Mouse (Mus musculus): ENCODE measurements around the gene Nars2. TPM values are rescaled to one million over a fixed set of nuclear protein-coding genes. Genes with fewer than 3 reads are reported as not detected.
A peak's percentile ranks its signal among the peaks of the same experiment; 100 is the strongest.

The Nars2 gene
- total and polyA plus RNA-seq, 3 experiments = 4.1 to 18.9 (median 17.5) TPM

GRCm38 (mm10) chr7:96975914-96976313 is 24.6 kb downstream of the Nars2 start:
- intact Hi-C loops (cut with DNase I) = loop anchor here (10.0 kb wide), 1 partner anchor 599 kb away; the partner anchor contains the start of genes Aamdc and Rsf1
- peaks cover 3% of the 10 kb centered on the region; the same call in 1 of the 2 replicates for H3K4me1 ChIP-seq (ENCODE audit: control insufficient read depth, insufficient read depth, low read length)
- WGBS = 47% methylated on average over 5 of the region's 5 CpGs
- no peak overlapping the region for H3K4me3 ChIP-seq
- H3K27ac ChIP-seq = no peak overlapping the region
- no peaks in the 10 kb centered on the region for H3K36me3 ChIP-seq (ENCODE audit: control insufficient read depth, insufficient read depth, low read length)
- H3K27me3 ChIP-seq (ENCODE audit: control insufficient read depth, insufficient read depth, low read length) = no peaks in the 10 kb centered on the region
- no peak for DNase-seq
- H3K79me2 ChIP-seq (replicated peaks; ENCODE audit: control insufficient read depth, insufficient read depth, low read length) = no peaks in the 10 kb centered on the region
- no peak overlapping the region for H3K9ac ChIP-seq (ENCODE audit: low read depth, low read length)
- 0 out of 2 replicates have a peak, but pooled peaks have one; percentile 20 for TF ChIP-seq EP300 (IDR thresholded peaks at IDR 0.05; ENCODE audit: insufficient read depth, low read depth, low read length)
- no peak for TF ChIP-seq CTCF (IDR thresholded peaks at IDR 0.05)

- no peak for DNase-seq
- Histone ChIP-seq H3K9ac (ENCODE audit: low read depth, low read length) (no peak overlapping the region), H3K4me3 (no peak overlapping the region), H3K27ac (no peak overlapping the region), H3K79me2 (replicated peaks; ENCODE audit: control insufficient read depth, insufficient read depth, low read length) (no peaks in the 10 kb centered on the region), H3K27me3 (ENCODE audit: control insufficient read depth, insufficient read depth, low read length) (no peaks in the 10 kb centered on the region), H3K4me1 (ENCODE audit: control insufficient read depth, insufficient read depth, low read length) (peaks cover 3% of the 10 kb centered on the region; the same call in 1 of the 2 replicates), H3K36me3 (ENCODE audit: control insufficient read depth, insufficient read depth, low read length) (no peaks in the 10 kb centered on the region)
- no peak for TF ChIP-seq EP300 (IDR thresholded peaks at IDR 0.05; ENCODE audit: insufficient read depth, low read depth, low read length)
- 55% methylated on average over 1 of the region's 1 CpGs for WGBS
- intact Hi-C loops (cut with DNase I) = loop anchor here (10.0 kb wide), 1 partner anchor 598 kb away; the partner anchor contains the start of genes Aamdc and Rsf1
Measured at GRCm38 (mm10) chr7:96977209-96977608, 25.9 kb downstream of the Nars2 start.

- no peak overlapping the region for H3K4me3 ChIP-seq
Measured at GRCm38 (mm10) chr7:96981366-96981765, 30.1 kb downstream of the Nars2 start.

GRCm38 (mm10) chr7:96983660-96984347 is 32.5 kb downstream of the Nars2 start:
- H3K27ac ChIP-seq = peak overlapping the region; percentile 46
- H3K4me1 ChIP-seq (ENCODE audit: control insufficient read depth, insufficient read depth, low read length) = peaks cover 9% of the 10 kb centered on the region
- H3K36me3 ChIP-seq (ENCODE audit: control insufficient read depth, insufficient read depth, low read length) = peaks cover 5% of the 10 kb centered on the region
- DNase-seq = peak in 1 of 2 experiments; percentile 13
- no peaks in the 10 kb centered on the region for H3K27me3 ChIP-seq (ENCODE audit: control insufficient read depth, insufficient read depth, low read length)
- TF ChIP-seq POLR2A (IDR thresholded peaks at IDR 0.05; ENCODE audit: insufficient read depth, low read depth, low read length) (no peak), CTCF (IDR thresholded peaks at IDR 0.05) (no peak), EP300 (IDR thresholded peaks at IDR 0.05; ENCODE audit: insufficient read depth, low read depth, low read length) (no peak)
- H3K9ac ChIP-seq (ENCODE audit: low read depth, low read length) = no peak overlapping the region
- H3K4me3 ChIP-seq = no peak overlapping the region
- WGBS = 29% methylated on average over 7 of the region's 7 CpGs
- H3K79me2 ChIP-seq (replicated peaks; ENCODE audit: control insufficient read depth, insufficient read depth, low read length) = no peaks in the 10 kb centered on the region
- intact Hi-C loops (cut with DNase I) = no loop called here

More at GRCm38 (mm10) chr7:96981366-96981765, 30.1 kb downstream of the Nars2 start:
- H3K79me2 ChIP-seq (replicated peaks; ENCODE audit: control insufficient read depth, insufficient read depth, low read length) = no peaks in the 10 kb centered on the region
- DNase-seq = no peak
- H3K27ac ChIP-seq = no peak overlapping the region
- H3K9ac ChIP-seq (ENCODE audit: low read depth, low read length) = no peak overlapping the region
- peaks cover 3% of the 10 kb centered on the region for H3K36me3 ChIP-seq (ENCODE audit: control insufficient read depth, insufficient read depth, low read length)
- TF ChIP-seq CTCF (IDR thresholded peaks at IDR 0.05) (no peak), EP300 (IDR thresholded peaks at IDR 0.05; ENCODE audit: insufficient read depth, low read depth, low read length) (no peak), POLR2A (IDR thresholded peaks at IDR 0.05; ENCODE audit: insufficient read depth, low read depth, low read length) (no peak)
- WGBS = 93% methylated on average over 2 of the region's 2 CpGs
- H3K27me3 ChIP-seq (ENCODE audit: control insufficient read depth, insufficient read depth, low read length) = no peaks in the 10 kb centered on the region
- H3K4me1 ChIP-seq (ENCODE audit: control insufficient read depth, insufficient read depth, low read length) = peaks cover 7% of the 10 kb centered on the region
- intact Hi-C loops (cut with DNase I) = no loop called here

GRCm38 (mm10) chr7:96985798-96986197 is 34.5 kb downstream of the Nars2 start:
- peaks cover 5% of the 10 kb centered on the region for H3K36me3 ChIP-seq (ENCODE audit: control insufficient read depth, insufficient read depth, low read length)
- DNase-seq = peak; percentile 55 to 69
- peaks cover 9% of the 10 kb centered on the region for H3K4me1 ChIP-seq (ENCODE audit: control insufficient read depth, insufficient read depth, low read length)
- H3K27ac ChIP-seq = peak overlapping the region; percentile 72
- WGBS = 1% methylated on average over 8 of the region's 8 CpGs
- H3K27me3 ChIP-seq (ENCODE audit: control insufficient read depth, insufficient read depth, low read length) = no peaks in the 10 kb centered on the region
- H3K79me2 ChIP-seq (replicated peaks; ENCODE audit: control insufficient read depth, insufficient read depth, low read length) = no peaks in the 10 kb centered on the region
- intact Hi-C loops (cut with DNase I) = loop anchor here (1.0 kb wide), 1 partner anchor 15 kb away; no protein-coding TSS in a partner anchor
- peak overlapping the region; percentile 21 for H3K4me3 ChIP-seq
- TF ChIP-seq POLR2A (IDR thresholded peaks at IDR 0.05; ENCODE audit: insufficient read depth, low read depth, low read length) (peak; percentile 47), EP300 (IDR thresholded peaks at IDR 0.05; ENCODE audit: insufficient read depth, low read depth, low read length) (0 out of 2 replicates have a peak, but pooled peaks have one; percentile 34), CTCF (IDR thresholded peaks at IDR 0.05) (no peak)
- H3K9ac ChIP-seq (ENCODE audit: low read depth, low read length) = peak overlapping the region; percentile 56

- peak overlapping the region; percentile 72 for H3K27ac ChIP-seq
- peaks cover 5% of the 10 kb centered on the region for H3K36me3 ChIP-seq (ENCODE audit: control insufficient read depth, insufficient read depth, low read length)
- no peaks in the 10 kb centered on the region for H3K79me2 ChIP-seq (replicated peaks; ENCODE audit: control insufficient read depth, insufficient read depth, low read length)
- no peak for TF ChIP-seq POLR2A (IDR thresholded peaks at IDR 0.05; ENCODE audit: insufficient read depth, low read depth, low read length)
- no peak for TF ChIP-seq EP300 (IDR thresholded peaks at IDR 0.05; ENCODE audit: insufficient read depth, low read depth, low read length)
- no peak for TF ChIP-seq CTCF (IDR thresholded peaks at IDR 0.05)
- no peak overlapping the region for H3K9ac ChIP-seq (ENCODE audit: low read depth, low read length)
- H3K4me3 ChIP-seq = no peak overlapping the region
- WGBS = 72% methylated on average over 9 of the region's 9 CpGs
- intact Hi-C loops (cut with DNase I) = no loop called here
- H3K4me1 ChIP-seq (ENCODE audit: control insufficient read depth, insufficient read depth, low read length) = peaks cover 9% of the 10 kb centered on the region
- DNase-seq = no peak
- H3K27me3 ChIP-seq (ENCODE audit: control insufficient read depth, insufficient read depth, low read length) = no peaks in the 10 kb centered on the region
Measured at GRCm38 (mm10) chr7:96986795-96987445, 35.6 kb downstream of the Nars2 start.

Data from heart, adult 2 months (tissue).